Mouse (Mus musculus) liver, embryonic 12.5 days (tissue): ENCODE measurements around the gene Psme2. TPM values are rescaled to one million over a fixed set of nuclear protein-coding genes. Genes with fewer than 3 reads are reported as not detected.

Experiments
- ATAC-seq: fragments of 200-750 bp; cut with Nextera tagmentation; 2 replicates; pipeline ENCODE4 v1.8.0; 2017; ENCODE audit warnings: moderate number of reproducible peaks, mild to moderate bottlenecking, moderate library complexity
- H3K27ac ChIP-seq: fragments of 300-500 bp; sonication (generic); 2 replicates; pipeline ENCODE4 v1.5.1; 2016; ENCODE audit warnings: mild to moderate bottlenecking
- H3K27me3 ChIP-seq: fragments of 300-500 bp; sonication (generic); replicated peaks from 2 replicates; pipeline ENCODE4 v1.6.1; 2016; ENCODE audit warnings: mild to moderate bottlenecking, moderate library complexity
- H3K36me3 ChIP-seq: fragments of 300-500 bp; sonication (generic); 2 replicates; pipeline ENCODE4 v1.6.1; 2016; ENCODE audit warnings: mild to moderate bottlenecking, moderate library complexity
- H3K4me1 ChIP-seq: fragments of 300-500 bp; sonication (generic); 2 replicates; pipeline ENCODE4 v1.6.1; 2016
- H3K4me2 ChIP-seq: fragments of 300-500 bp; sonication (generic); 2 replicates; pipeline ENCODE4 v1.6.1; 2016; ENCODE audit warnings: mild to moderate bottlenecking, moderate library complexity
- H3K4me3 ChIP-seq: fragments of 300-500 bp; sonication (generic); 2 replicates; pipeline ENCODE4 v1.5.1; 2016; ENCODE audit warnings: mild to moderate bottlenecking, moderate library complexity
- H3K9ac ChIP-seq: fragments of 300-500 bp; sonication (generic); 2 replicates; pipeline ENCODE4 v1.6.1; 2016; ENCODE audit warnings: mild to moderate bottlenecking, moderate library complexity
- H3K9me3 ChIP-seq: fragments of 300-500 bp; sonication (generic); replicated peaks from 2 replicates; pipeline ENCODE4 v1.6.1; 2016; ENCODE audit warnings: mild to moderate bottlenecking, moderate library complexity
- WGBS: fragments of 180-500 bp; shearing (Covaris S2); methylation state at CpG from one replicate; pipeline ENCODE4 v1.1.7; 2016; ENCODE audit not compliant: insufficient replicate concordance; 5-methylcytosine and 5-hydroxymethylcytosine counted together
- polyA plus RNA-seq: library from polyadenylated mRNA; unstranded; fragments of >200 nt; fragmentation: Nextera tagmentation; extraction: Ambion mirVana; gene quantifications from 2 replicates; pipeline ENCODE4 v1.2.1, GENCODE M21; 2016

Psme2 gene
- polyA plus RNA-seq, 1 experiment from 2014 or later, result 222 TPM

DNA sequence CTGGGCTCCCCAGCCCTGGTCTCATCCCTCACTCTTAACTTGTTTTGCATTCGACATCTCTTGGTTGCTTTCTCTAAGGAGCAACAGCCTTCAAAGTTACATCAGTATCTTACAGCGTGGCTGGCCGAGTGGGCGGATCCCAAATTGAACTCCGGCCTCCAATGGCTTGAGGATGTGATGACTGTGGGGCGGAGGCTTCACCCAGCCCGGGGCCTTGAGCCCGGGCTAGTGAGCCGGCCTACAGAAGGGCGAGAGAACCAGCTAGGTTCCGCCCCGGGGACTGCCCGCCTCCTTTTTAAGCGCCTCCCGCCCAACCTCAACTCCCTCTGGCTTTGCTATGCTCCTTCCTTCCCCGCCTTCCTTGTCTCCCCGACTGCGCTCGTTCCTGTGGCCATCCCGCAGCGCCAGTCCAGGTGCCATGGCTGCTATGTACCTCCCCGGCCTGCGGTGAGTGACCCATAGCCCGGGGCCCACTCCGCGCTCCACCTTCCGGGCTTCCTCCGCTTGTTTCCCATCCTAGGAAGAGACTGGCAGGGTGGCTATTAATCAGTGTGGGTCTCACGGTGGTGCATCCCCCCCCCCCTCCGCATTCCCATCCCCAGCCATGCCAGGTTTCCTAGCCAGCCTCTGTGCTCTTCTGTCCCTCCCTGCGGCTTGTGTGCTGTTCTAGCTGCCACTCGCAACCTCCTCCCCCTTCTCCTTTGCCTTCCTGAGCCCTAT lies 50.7 kb downstream of the Psme2 start, which contains the start of gene Pck2:
Gene Pck2 (plus strand): TSS at position 200 of the 720 bp plus-strand sequence.
- Histone ChIP-seq H3K4me3 (peak within 1 kb of the TSS; percentile 71), H3K27me3 (0 out of 2 replicates have a peak, but pooled peaks cover 4% of the 10 kb centered on the region), H3K36me3 (peaks cover 30% of the 10 kb centered on the region), H3K9me3 (no peaks in the 10 kb centered on the region), H3K27ac (peak within 1 kb of the TSS; percentile 87), H3K4me2 (peak within 1 kb of the TSS; percentile 89), H3K9ac (peak within 1 kb of the TSS; percentile 87), H3K4me1 (peaks cover 51% of the 10 kb centered on the region)
- under 1% methylated on average over 32 of the region's 32 CpGs for WGBS
- peak; percentile 98 for ATAC-seq

Other genes with a start within 250 kb of the Psme2 start
- 76.6 and 77.0 TPM in 2 replicates for gene Dhrs4, start 112.4 kb downstream of the Psme2 start, polyA plus RNA-seq
- 0.91 and 1.8 TPM in 2 replicates for gene Carmil3, start 100.5 kb downstream of the Psme2 start, polyA plus RNA-seq
- gene Cpne6, start 80.7 kb downstream of the Psme2 start, polyA plus RNA-seq, result 0.13 TPM in 1 of 2 replicates, not detected in the other
- not detected in 2 replicates for gene Nrl, start 66.1 kb downstream of the Psme2 start, polyA plus RNA-seq
- gene Pck2, start 50.8 kb downstream of the Psme2 start, polyA plus RNA-seq, result 35.5 and 37.4 TPM in 2 replicates
- gene Dcaf11, start 31.1 kb downstream of the Psme2 start, polyA plus RNA-seq, result 57.1 and 60.3 TPM in 2 replicates
- 1.9 and 2.7 TPM in 2 replicates for gene A730061H03Rik, start 30.7 kb downstream of the Psme2 start, polyA plus RNA-seq
- 0.63 and 0.75 TPM in 2 replicates for gene Fitm1, start 15.5 kb downstream of the Psme2 start, polyA plus RNA-seq
- gene Psme1, start 13.0 kb downstream of the Psme2 start, polyA plus RNA-seq, result 108 and 111 TPM in 2 replicates
- gene Emc9, start 5.8 kb downstream of the Psme2 start, polyA plus RNA-seq, result 28.7 and 32.9 TPM in 2 replicates
- 14.2 and 15.7 TPM in 2 replicates for gene Rnf31, start 595 bp upstream of the Psme2 start, polyA plus RNA-seq
- gene Irf9, start 12.5 kb upstream of the Psme2 start, polyA plus RNA-seq, result 14.4 and 15.3 TPM in 2 replicates
- 1.8 and 3.2 TPM in 2 replicates for gene Rec8, start 26.9 kb upstream of the Psme2 start, polyA plus RNA-seq
- gene Ipo4, start 44.8 kb upstream of the Psme2 start, polyA plus RNA-seq, result 46.0 and 48.8 TPM in 2 replicates
- gene Gm49378, start 46.8 kb upstream of the Psme2 start, polyA plus RNA-seq, result 1.8 and 2.8 TPM in 2 replicates
- 64.9 and 69.7 TPM in 2 replicates for gene Tm9sf1, start 52.7 kb upstream of the Psme2 start, polyA plus RNA-seq
- 0.18 and 0.30 TPM in 2 replicates for gene Tssk4, start 59.1 kb upstream of the Psme2 start, polyA plus RNA-seq
- 27.5 and 28.1 TPM in 2 replicates for gene Mdp1, start 69.4 kb upstream of the Psme2 start, polyA plus RNA-seq
- 36.8 and 39.1 TPM in 2 replicates for gene Gmpr2, start 80.8 kb upstream of the Psme2 start, polyA plus RNA-seq
- gene Nedd8, start 81.0 kb upstream of the Psme2 start, polyA plus RNA-seq, result 322 and 329 TPM in 2 replicates
- 31.9 and 32.2 TPM in 2 replicates for gene Tinf2, start 90.7 kb upstream of the Psme2 start, polyA plus RNA-seq
- 1.6 and 2.1 TPM in 2 replicates for gene Tgm1, start 122.8 kb upstream of the Psme2 start, polyA plus RNA-seq
- gene Rabggta, start 131.2 kb upstream of the Psme2 start, polyA plus RNA-seq, result 18.3 and 18.9 TPM in 2 replicates
- gene Dhrs1, start 154.6 kb upstream of the Psme2 start, polyA plus RNA-seq, result 34.3 and 35.2 TPM in 2 replicates
- 56.0 and 59.4 TPM in 2 replicates for gene Nop9, start 154.6 kb upstream of the Psme2 start, polyA plus RNA-seq
- 10.7 and 11.2 TPM in 2 replicates for gene Cideb, start 167.3 kb upstream of the Psme2 start, polyA plus RNA-seq
- gene Ltb4r2, start 170.3 kb upstream of the Psme2 start, polyA plus RNA-seq, result 1.3 and 1.8 TPM in 2 replicates
- 3.1 and 3.6 TPM in 2 replicates for gene Ltb4r1, start 174.8 kb upstream of the Psme2 start, polyA plus RNA-seq
- gene Adcy4, start 193.0 kb upstream of the Psme2 start, polyA plus RNA-seq, result 2.9 and 3.6 TPM in 2 replicates
- gene Ripk3, start 197.8 kb upstream of the Psme2 start, polyA plus RNA-seq, result 29.1 and 30.0 TPM in 2 replicates
- 3.3 and 5.3 TPM in 2 replicates for gene Nfatc4, start 232.0 kb upstream of the Psme2 start, polyA plus RNA-seq